Mouse (Mus musculus) erythroid progenitor cell, adult 5-6 weeks (primary cell): ENCODE results near the gene Phactr2. TPM values are rescaled to one million over a fixed set of nuclear protein-coding genes. Genes with fewer than 3 reads are reported as not detected.

Experiments
- ATAC-seq: replicated peaks from 2 replicates; pipeline ENCODE4 v1.8.0; 2016; ENCODE audit warnings: moderate number of reproducible peaks, mild to moderate bottlenecking, moderate TSS enrichment, inconsistent platforms; ENCODE audit not compliant: poor library complexity, low FRiP score, severe bottlenecking
- total RNA-seq, 2 experiments: library from RNA; stranded (forward) in 1 of 2; stranded (reverse) in 1 of 2; fragments of 150-400 nt in 1 of 2; fragments of 186-747, 209-891 nt in 1 of 2; gene quantifications; 2 replicates each; pipeline versions ENCODE4 v1.2.3 to v1.2.4; 2015 to 2017; ENCODE audit warnings: low replicate concordance in 2 of 2

The Phactr2 gene
- total RNA-seq, 2 experiments from 2014 or later: 5.0 to 6.9 TPM

- ATAC-seq: no peak
These were observed 133.6 kb downstream of the Phactr2 start for GRCm38 (mm10) chr10:13340583-13340982.

- ATAC-seq: no peak
These were observed 137.2 kb downstream of the Phactr2 start for GRCm38 (mm10) chr10:13336964-13337363.

GRCm38 (mm10) chr10:13335814-13336213 lies 138.4 kb downstream of the Phactr2 start:
- no peak for ATAC-seq

GRCm38 (mm10) chr10:13335347-13335746 lies 138.9 kb downstream of the Phactr2 start:
- no peak for ATAC-seq

- no peak for ATAC-seq
These were observed 140.4 kb downstream of the Phactr2 start for GRCm38 (mm10) chr10:13333781-13334180.

- ATAC-seq: no peak
These were observed 141.2 kb downstream of the Phactr2 start for GRCm38 (mm10) chr10:13332985-13333384.

- ATAC-seq: no peak
These were observed 142.7 kb downstream of the Phactr2 start for GRCm38 (mm10) chr10:13331405-13332032.

- no peak for ATAC-seq
These were observed 145.6 kb downstream of the Phactr2 start for GRCm38 (mm10) chr10:13328602-13329001.

GRCm38 (mm10) chr10:13326149-13326873 lies 147.9 kb downstream of the Phactr2 start:
- ATAC-seq: no peak

GRCm38 (mm10) chr10:13323806-13324411 lies 150.3 kb downstream of the Phactr2 start:
- no peak for ATAC-seq

- ATAC-seq: no peak
These were observed 150.9 kb downstream of the Phactr2 start for GRCm38 (mm10) chr10:13323139-13323805.

GRCm38 (mm10) chr10:13314999-13315398 lies 159.2 kb downstream of the Phactr2 start:
- ATAC-seq: no peak

- ATAC-seq: no peak
These were observed 161.6 kb downstream of the Phactr2 start for GRCm38 (mm10) chr10:13312576-13312975.

GRCm38 (mm10) chr10:13311612-13312011 lies 162.6 kb downstream of the Phactr2 start:
- no peak for ATAC-seq

- no peak for ATAC-seq
These were observed 164.1 kb downstream of the Phactr2 start for GRCm38 (mm10) chr10:13310075-13310474.

GRCm38 (mm10) chr10:13304641-13305241 lies 169.5 kb downstream of the Phactr2 start:
- no peak for ATAC-seq

GRCm38 (mm10) chr10:13303271-13304265 lies 170.6 kb downstream of the Phactr2 start:
- no peak for ATAC-seq

- ATAC-seq: no peak
These were observed 173.6 kb downstream of the Phactr2 start for GRCm38 (mm10) chr10:13300601-13301000.

- no peak for ATAC-seq
These were observed 174.0 kb downstream of the Phactr2 start for GRCm38 (mm10) chr10:13300196-13300595.
